ENCODE assay signal across 17 mouse cellular contexts in genomic region chr12:27941053-27941452, GRCm38 (mm10).
DNase-seq lines count a peak whose midpoint lies in the region; ATAC-seq and TF ChIP-seq lines count a peak whose summit lies in the region.
"Had no signal": no experiment of that assay in that cellular context is flagged by ENCODE, and none has a peak within 500 bp of the region (broad histone marks: within the 10 kb centered on the region; RNA-seq: fewer than 3 reads in every experiment).

No protein-coding gene starts in this region.

- WGBS in limb, embryonic 14.5 days = 44% methylated on average over 1 of the region's 1 CpGs
- 94% methylated on average over 1 of the region's 1 CpGs for WGBS in limb, embryonic 10.5 days
- WGBS in hindbrain, embryonic 11.5 days = 84% methylated on average over 1 of the region's 1 CpGs

- H3K36me3 ChIP-seq in limb, embryonic 14.5 days (ENCODE audit: control insufficient read depth, insufficient read depth, low read length) = no peaks in the 10 kb centered on the region
- no peaks in the 10 kb centered on the region for H3K36me3 ChIP-seq in limb, embryonic 10.5 days
- H3K36me3 ChIP-seq in hindbrain, embryonic 11.5 days (ENCODE audit: control insufficient read depth, insufficient read depth, low read length) = no peaks in the 10 kb centered on the region
- H3K36me3 ChIP-seq: lung, embryonic 15.5 days; neural tube, embryonic 13.5 days had no signal

- no peak overlapping the region for H3K4me3 ChIP-seq in limb, embryonic 14.5 days (replicated peaks; ENCODE audit: low read length)
- no peak overlapping the region for H3K4me3 ChIP-seq in limb, embryonic 10.5 days
- H3K4me3 ChIP-seq in hindbrain, embryonic 11.5 days (ENCODE audit: low read depth, low read length) = no peak overlapping the region
- H3K4me3 ChIP-seq: lung, embryonic 15.5 days; neural tube, embryonic 13.5 days had no signal

- H3K9ac ChIP-seq in limb, embryonic 14.5 days (ENCODE audit: low read depth, low read length, severe bottlenecking) = no peak overlapping the region
- H3K9ac ChIP-seq in hindbrain, embryonic 11.5 days (ENCODE audit: low read depth, low read length) = no peak overlapping the region
- H3K9ac ChIP-seq: lung, embryonic 15.5 days; neural tube, embryonic 13.5 days had no signal

- H3K4me2 ChIP-seq in limb, embryonic 14.5 days (replicated peaks; ENCODE audit: low read depth, low read length, severe bottlenecking) = no peak overlapping the region
- no peak overlapping the region for H3K4me2 ChIP-seq in hindbrain, embryonic 11.5 days (replicated peaks; ENCODE audit: low read depth, low read length)
- H3K4me2 ChIP-seq: lung, embryonic 15.5 days; midbrain, embryonic 11.5 days; neural tube, embryonic 13.5 days had no signal

- no peak for ATAC-seq in limb, embryonic 14.5 days (ENCODE audit: low FRiP score, low read depth)
- ATAC-seq in hindbrain, embryonic 11.5 days (ENCODE audit: low FRiP score) = no peak

- no peak for TF ChIP-seq POLR2A in limb, embryonic 14.5 days (IDR thresholded peaks at IDR 0.05; ENCODE audit: borderline replicate concordance, extremely low read depth, insufficient read depth, insufficient read length)

- intact Hi-C loops in heart, postnatal 10 days (cut with DNase I) = loop anchor here (10.0 kb wide), 1 partner anchor 336 kb away; no protein-coding TSS in a partner anchor

- no peaks in the 10 kb centered on the region for H3K27me3 ChIP-seq in limb, embryonic 14.5 days (ENCODE audit: control insufficient read depth, insufficient read depth, low read length)
- H3K27me3 ChIP-seq in limb, embryonic 10.5 days (ENCODE audit: low read depth, poor library complexity, severe bottlenecking) = no peaks in the 10 kb centered on the region
- no peaks in the 10 kb centered on the region for H3K27me3 ChIP-seq in hindbrain, embryonic 11.5 days (ENCODE audit: control insufficient read depth, insufficient read depth, low read length)
- H3K27me3 ChIP-seq: lung, embryonic 15.5 days; neural tube, embryonic 13.5 days had no signal

- no peaks in the 10 kb centered on the region for H3K4me1 ChIP-seq in limb, embryonic 14.5 days (ENCODE audit: control insufficient read depth, insufficient read depth, low read length)
- peaks cover 10% of the 10 kb centered on the region for H3K4me1 ChIP-seq in limb, embryonic 10.5 days
- no peaks in the 10 kb centered on the region for H3K4me1 ChIP-seq in hindbrain, embryonic 11.5 days (replicated peaks; ENCODE audit: control insufficient read depth, insufficient read depth, low read length)
- H3K4me1 ChIP-seq: lung, embryonic 15.5 days had no signal

- H3K9me3 ChIP-seq in limb, embryonic 14.5 days (ENCODE audit: control insufficient read depth, low read length) = no peaks in the 10 kb centered on the region
- H3K9me3 ChIP-seq in limb, embryonic 10.5 days (replicated peaks) = no peaks in the 10 kb centered on the region
- H3K9me3 ChIP-seq in hindbrain, embryonic 11.5 days (ENCODE audit: control insufficient read depth, low read length) = no peaks in the 10 kb centered on the region
- H3K9me3 ChIP-seq: lung, embryonic 15.5 days; neural tube, embryonic 13.5 days had no signal

- H3K27ac ChIP-seq in limb, embryonic 14.5 days (replicated peaks; ENCODE audit: low read depth, low read length) = no peak overlapping the region
- no peak overlapping the region for H3K27ac ChIP-seq in limb, embryonic 10.5 days
- no peak overlapping the region for H3K27ac ChIP-seq in hindbrain, embryonic 11.5 days (ENCODE audit: low read depth, low read length)
- H3K27ac ChIP-seq: lung, embryonic 15.5 days; macrophage; neural tube, embryonic 13.5 days; stomach, postnatal 0 days had no signal

- DNase-seq in adrenal gland, postnatal 10 days = peak; percentile 20
- no peak for DNase-seq in adrenal gland, adult 18-20 months (ENCODE audit: low spot score in 2 of 2)
- DNase-seq in heart, postnatal 10 days = peak; percentile 23 to 35
- DNase-seq in heart, adult 9 months (ENCODE audit: low spot score in 2 of 2) = no peak
- DNase-seq in limb, embryonic 14.5 days (ENCODE audit: low spot score) = peak; percentile 11
- DNase-seq in limb, embryonic 10.5 days (ENCODE audit: low spot score) = no peak
- peak; percentile 36 for DNase-seq in gonadal fat pad, adult 2 months (ENCODE audit: low read depth)
- DNase-seq in hindbrain, embryonic 11.5 days (ENCODE audit: low spot score) = no peak
- DNase-seq: embryo, embryonic 11 days; gastrocnemius, postnatal 10 days; liver; right cerebral cortex, postnatal 25 days had no signal

Comparison
In these comparisons a context has a peak if more than half of its experiments do, and no peak if none do; other contexts are left out.
1. DNase-seq: peak in adrenal gland, postnatal 10 days (single experiment), heart, postnatal 10 days (2 of 2), limb, embryonic 14.5 days (single experiment) and gonadal fat pad, adult 2 months (single experiment); none in adrenal gland, adult 18-20 months (0 of 2), heart, adult 9 months (0 of 2), limb, embryonic 10.5 days (single experiment) and hindbrain, embryonic 11.5 days (single experiment).